Comparison of ENCODE assay signal across 8 mouse cellular contexts in genomic region chr11:51857818-51858527, GRCm38 (mm10). TPM values are rescaled to one million over a fixed set of nuclear protein-coding genes. Genes with fewer than 3 reads are reported as not detected.
DNase-seq lines count a peak whose midpoint lies in the region; ATAC-seq and TF ChIP-seq lines count a peak whose summit lies in the region.

No protein-coding gene starts in this region.

- peak overlapping the region; percentile 100 for H3K4me2 ChIP-seq in forebrain, embryonic 15.5 days (replicated peaks)
- peak overlapping the region; percentile 95 for H3K4me2 ChIP-seq in lung, embryonic 14.5 days

- TF ChIP-seq CTCF in E14TG2a.4 (conservative IDR thresholded peaks at IDR 0.05; ENCODE audit: low read length): no peak
- TF ChIP-seq CTCF in lung, embryonic 14.5 days (IDR thresholded peaks at IDR 0.05; ENCODE audit: low read depth): no peak
- TF ChIP-seq CTCF in olfactory bulb, adult 2 months (IDR thresholded peaks at IDR 0.05; ENCODE audit: insufficient read depth, low read depth, low read length): no peak

- H3K9me3 ChIP-seq in E14TG2a.4 (ENCODE audit: low read length): peaks cover 11% of the 10 kb centered on the region
- no peaks in the 10 kb centered on the region for H3K9me3 ChIP-seq in forebrain, embryonic 15.5 days
- no peaks in the 10 kb centered on the region for H3K9me3 ChIP-seq in lung, embryonic 14.5 days (ENCODE audit: low read depth, low read length)

- DNase-seq in cerebellum, adult 11 months: peak; percentile 76
- peak; percentile 41 for DNase-seq in layer of hippocampus, adult 9-10 months (ENCODE audit: low spot score)
- peak; percentile 83 for DNase-seq in lung, embryonic 14.5 days
- peak; percentile 72 for DNase-seq in testis, postnatal 14 days (ENCODE audit: low spot score)

- WGBS in forebrain, embryonic 15.5 days: under 1% methylated on average over 51 of the region's 52 CpGs
- under 1% methylated on average over 51 of the region's 52 CpGs for WGBS in lung, embryonic 14.5 days
- WGBS in olfactory bulb, adult 2 months: 1% methylated on average over 52 of the region's 52 CpGs

- peak overlapping the region; percentile 13 for H3K27ac ChIP-seq in forebrain, embryonic 15.5 days (replicated peaks)
- H3K27ac ChIP-seq in lung, embryonic 14.5 days (ENCODE audit: low read depth): peak overlapping the region; percentile 94
- H3K27ac ChIP-seq in olfactory bulb, adult 2 months (ENCODE audit: insufficient read depth, low read depth, low read length): peak overlapping the region; percentile 68

- H3K4me1 ChIP-seq in E14TG2a.4 (replicated peaks; ENCODE audit: low read depth, low read length): peaks cover 46% of the 10 kb centered on the region
- H3K4me1 ChIP-seq in forebrain, embryonic 15.5 days: peaks cover 26% of the 10 kb centered on the region
- H3K4me1 ChIP-seq in lung, embryonic 14.5 days (ENCODE audit: insufficient read depth): 0 out of 2 replicates have a peak, but pooled peaks cover 4% of the 10 kb centered on the region
- H3K4me1 ChIP-seq in olfactory bulb, adult 2 months (ENCODE audit: control insufficient read depth, insufficient read depth, low read length): peaks cover 17% of the 10 kb centered on the region

- no peaks in the 10 kb centered on the region for H3K36me3 ChIP-seq in E14TG2a.4 (ENCODE audit: insufficient read depth, low read length)
- no peaks in the 10 kb centered on the region for H3K36me3 ChIP-seq in forebrain, embryonic 15.5 days
- H3K36me3 ChIP-seq in lung, embryonic 14.5 days (ENCODE audit: insufficient read depth): no peaks in the 10 kb centered on the region

- H3K27me3 ChIP-seq in E14TG2a.4 (ENCODE audit: insufficient read depth, low read length): no peaks in the 10 kb centered on the region
- peaks cover 7% of the 10 kb centered on the region; the same call in 1 of the 2 replicates for H3K27me3 ChIP-seq in forebrain, embryonic 15.5 days
- H3K27me3 ChIP-seq in lung, embryonic 14.5 days (ENCODE audit: insufficient read depth, low read length): no peaks in the 10 kb centered on the region

- H3K4me3 ChIP-seq in E14TG2a.4 (replicated peaks; ENCODE audit: low read length): peak overlapping the region; percentile 88
- peak overlapping the region; percentile 82 for H3K4me3 ChIP-seq in forebrain, embryonic 15.5 days
- H3K4me3 ChIP-seq in lung, embryonic 14.5 days (ENCODE audit: low read depth, low read length): peak overlapping the region; percentile 77
- H3K4me3 ChIP-seq in olfactory bulb, adult 2 months (ENCODE audit: insufficient read depth, low read depth, low read length): peak overlapping the region; percentile 90

- no peak; the same call in 1 of the 2 replicates for TF ChIP-seq POLR2A in olfactory bulb, adult 2 months (IDR thresholded peaks at IDR 0.05; ENCODE audit: insufficient read depth, low read depth, low read length)

- peak; percentile 62 for ATAC-seq in forebrain, embryonic 15.5 days (replicated peaks)
- peak; percentile 31 to 48 for ATAC-seq in hematopoietic stem cell, adult 5-6 weeks (replicated peaks in 1 of 2; ENCODE audit: insufficient read depth in 1 of 2, low FRiP score in 2 of 2, low TSS enrichment in 1 of 2, low read depth in 1 of 2, poor library complexity in 2 of 2, severe bottlenecking in 2 of 2)
- ATAC-seq in lung, embryonic 14.5 days (ENCODE audit: insufficient read depth): peak; percentile 59

- H3K9ac ChIP-seq in forebrain, embryonic 15.5 days (replicated peaks): peak overlapping the region; percentile 76
- peak overlapping the region; percentile 79 for H3K9ac ChIP-seq in lung, embryonic 14.5 days

RNA-seq across cellular contexts. Expression of gene Jade2, which starts 0.5 kb away (rescaled TPM):
- polyA plus RNA-seq in forebrain, embryonic 15.5 days (2015; fragmentation: Nextera tagmentation; extraction: Ambion mirVana): 0.45 and 0.47 TPM in 2 replicates
- 16.3 and 17.0 TPM in 2 replicates for total RNA-seq in hematopoietic stem cell, adult 5-6 weeks (2017)
- polyA plus RNA-seq in lung, embryonic 14.5 days (2014; fragmentation: Nextera tagmentation; extraction: Ambion mirVana): 1.3 and 1.6 TPM in 2 replicates
- polyA plus RNA-seq in olfactory bulb, adult 2 months (2012; ENCODE audit: insufficient read depth, insufficient read length, low replicate concordance, missing spikeins): not detected in 2 replicates

Comparison
In these comparisons a context has a peak if more than half of its experiments do, and no peak if none do; other contexts are left out.
1. Peak in every context shown above with its lines: DNase-seq, ATAC-seq, H3K4me3 ChIP-seq and H3K27ac ChIP-seq.
2. H3K27ac ChIP-seq: peak in every context shown above with its lines; median percentile 94 in lung, embryonic 14.5 days; 68 in olfactory bulb, adult 2 months; 13 in forebrain, embryonic 15.5 days.